Mouse (Mus musculus): ENCODE data around the gene Ric8b.

Gene Ric8b

DNA sequence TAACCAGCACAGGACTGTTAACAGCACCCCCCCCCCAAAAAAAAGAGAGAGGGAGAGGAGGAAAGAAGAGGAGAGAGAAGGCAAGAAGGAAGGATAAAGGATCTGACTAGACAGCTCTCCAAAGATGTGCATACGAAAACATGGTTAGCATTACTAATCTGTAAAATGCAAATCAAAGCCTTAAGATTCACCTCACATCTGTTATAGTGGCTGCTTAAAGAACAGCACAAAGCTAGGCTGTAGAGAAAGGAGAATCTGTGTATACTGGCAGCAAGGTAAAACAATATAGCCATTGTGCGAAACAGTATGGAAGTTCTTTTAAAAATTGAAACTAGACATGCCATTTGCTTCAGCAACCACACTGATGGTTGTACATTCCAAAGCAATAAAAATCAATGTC, 49.1 kb downstream of the Ric8b start:
- DNase-seq: no peak

DNA sequence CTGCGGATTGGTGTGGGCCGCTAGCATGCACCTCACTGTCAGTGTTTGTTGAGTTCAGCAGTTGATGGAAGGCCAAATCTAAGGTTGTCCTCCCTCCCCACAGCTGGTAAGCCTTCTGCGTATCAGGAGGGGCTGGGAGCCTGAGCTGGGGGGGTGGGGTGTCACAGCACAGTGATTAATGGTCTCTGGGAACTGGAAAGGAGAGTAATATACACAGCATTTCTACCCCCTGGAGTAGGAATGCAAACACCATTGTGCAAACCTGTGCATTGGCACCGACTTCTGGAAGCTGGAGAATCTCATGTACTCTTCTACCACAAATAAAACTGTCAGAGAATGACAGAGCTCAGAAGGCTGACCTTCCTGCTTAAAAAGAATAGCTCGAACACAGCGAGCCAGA, 50.2 kb downstream of the Ric8b start:
- no peak for DNase-seq

DNA sequence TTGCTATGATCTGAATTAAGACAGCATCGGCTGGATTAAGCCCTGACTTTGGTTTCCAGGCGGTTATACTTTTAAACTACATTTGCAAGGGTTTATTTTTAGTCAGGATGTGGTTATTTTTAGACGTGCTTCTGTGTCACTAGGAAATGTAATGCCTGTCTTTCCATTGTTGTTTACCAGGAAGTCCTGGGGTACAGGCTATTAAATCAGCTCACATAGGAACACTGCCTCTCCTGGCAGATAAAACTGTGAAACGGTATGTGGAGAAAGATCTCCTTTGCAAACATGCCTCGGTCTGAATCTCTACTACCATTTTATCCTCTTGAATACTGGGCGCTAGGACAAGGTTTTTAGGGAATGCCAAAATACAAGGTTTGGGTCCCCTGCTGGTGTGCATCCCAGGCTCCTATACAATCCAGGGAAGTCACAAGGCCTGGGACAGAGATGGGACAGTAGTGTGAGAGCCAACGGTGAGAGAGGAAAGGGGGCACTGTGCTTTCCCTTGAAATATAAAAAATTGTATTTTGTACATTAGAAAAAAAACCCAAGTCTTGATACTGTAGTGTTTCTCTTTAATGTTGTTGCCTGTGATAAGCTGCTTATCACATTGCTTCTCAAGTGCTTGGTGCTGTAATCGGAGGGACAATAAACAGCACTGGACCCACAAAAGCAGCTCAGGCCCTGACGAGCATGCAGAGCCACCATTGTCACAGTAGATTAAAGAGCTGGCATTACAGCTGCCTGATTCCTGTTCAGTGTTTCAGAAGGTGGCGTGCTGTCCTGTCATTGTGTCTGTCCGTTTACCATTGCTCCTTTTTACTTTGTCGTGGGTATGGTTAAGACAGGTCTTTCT, 51.7 kb downstream of the Ric8b start:
- peak in 1 of 2 experiments; percentile 25 for DNase-seq

DNA sequence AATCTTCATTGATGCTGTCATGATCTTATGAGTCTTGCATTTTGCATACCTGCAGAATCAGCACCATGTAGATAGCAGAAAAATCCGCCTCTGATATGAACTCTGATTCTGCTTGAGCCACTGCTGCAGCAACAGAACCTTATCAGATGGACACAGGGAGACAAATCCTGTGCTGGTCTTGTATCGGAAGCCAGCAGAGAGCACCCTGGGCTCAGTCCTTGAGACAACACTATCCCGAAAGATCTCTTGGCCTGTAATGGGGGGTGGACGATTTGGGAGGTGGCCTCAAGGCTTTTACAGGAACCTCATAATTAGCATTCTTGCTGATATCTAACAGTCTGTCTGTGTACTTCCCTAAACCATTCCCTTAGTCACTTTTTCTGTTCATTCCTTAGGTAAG, 57.8 kb downstream of the Ric8b start:
- DNase-seq: no peak

DNA sequence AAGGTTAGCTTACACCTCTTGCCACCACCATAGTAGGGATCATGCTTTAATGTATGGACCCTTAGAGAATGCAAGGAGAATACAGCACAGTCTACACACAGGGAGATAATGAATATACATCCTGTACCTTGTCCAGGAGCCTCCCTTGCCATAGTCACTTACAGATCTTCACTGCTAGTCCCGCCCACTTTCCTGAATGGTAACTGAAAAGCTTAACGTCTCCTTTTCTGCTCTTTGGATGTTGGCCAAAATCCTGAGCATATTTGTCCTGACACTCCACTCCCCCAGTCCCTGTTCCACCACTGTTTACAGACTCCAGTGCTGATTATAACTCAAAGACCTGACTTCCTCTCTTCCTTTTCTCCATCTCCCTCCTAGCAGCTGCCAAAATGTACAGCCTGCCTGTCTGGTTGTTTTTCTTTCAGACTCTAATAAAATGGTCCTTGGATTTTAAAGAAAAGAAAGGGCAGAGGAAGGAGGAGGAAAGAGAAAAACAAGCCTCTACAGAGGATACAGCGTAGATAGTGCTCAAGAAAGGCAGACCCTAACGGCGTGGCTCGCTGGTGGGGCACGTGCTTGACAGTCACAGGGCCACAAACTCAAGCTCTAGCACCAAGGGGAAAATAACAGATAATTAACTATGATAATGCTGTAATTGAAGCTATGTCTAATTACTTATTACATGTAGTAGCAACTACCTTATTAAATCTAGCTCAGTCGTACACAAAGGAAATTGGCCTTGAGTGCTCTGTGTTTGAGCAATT, 59.4 kb downstream of the Ric8b start:
- DNase-seq: no peak

DNA sequence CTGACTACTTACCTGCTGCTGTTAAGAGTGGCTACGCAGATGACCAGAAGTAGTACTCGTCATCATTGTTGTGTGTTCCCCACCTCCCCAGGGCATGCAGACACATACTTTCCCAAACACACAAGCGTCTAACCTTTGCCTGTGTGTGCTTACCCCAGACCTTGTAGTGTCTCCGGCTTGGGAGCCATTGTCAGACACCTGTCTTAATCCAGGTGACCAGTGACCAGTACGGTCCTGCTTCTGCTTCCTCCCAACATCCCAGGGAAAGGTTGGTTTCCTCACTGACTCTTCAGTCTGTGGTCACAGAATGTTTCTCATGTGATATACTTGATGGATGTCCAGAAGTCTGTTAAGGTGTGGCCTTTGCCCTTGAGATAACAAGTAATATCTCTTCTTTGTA, 62.9 kb downstream of the Ric8b start:
- DNase-seq: no peak

DNA sequence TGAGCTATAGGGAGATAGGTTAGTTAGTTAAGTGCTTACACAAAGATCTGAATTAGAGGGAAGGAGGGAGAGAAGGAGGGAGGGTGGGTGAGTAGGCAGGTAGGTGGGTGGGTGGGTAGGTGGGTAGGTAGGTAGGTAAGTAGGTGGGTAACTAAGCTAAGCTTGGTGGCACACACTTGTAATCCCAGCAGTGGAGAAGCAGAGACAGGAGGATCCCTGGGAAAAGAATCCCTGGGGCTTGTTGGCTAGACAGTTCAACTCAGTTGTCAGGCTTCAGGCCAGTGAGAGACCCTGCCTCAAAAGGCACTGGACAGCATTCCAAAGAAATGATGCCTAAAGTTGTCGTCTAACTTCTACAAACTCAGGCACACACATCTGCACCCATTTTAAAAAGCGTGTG, 64.0 kb downstream of the Ric8b start:
- no peak for DNase-seq

DNA sequence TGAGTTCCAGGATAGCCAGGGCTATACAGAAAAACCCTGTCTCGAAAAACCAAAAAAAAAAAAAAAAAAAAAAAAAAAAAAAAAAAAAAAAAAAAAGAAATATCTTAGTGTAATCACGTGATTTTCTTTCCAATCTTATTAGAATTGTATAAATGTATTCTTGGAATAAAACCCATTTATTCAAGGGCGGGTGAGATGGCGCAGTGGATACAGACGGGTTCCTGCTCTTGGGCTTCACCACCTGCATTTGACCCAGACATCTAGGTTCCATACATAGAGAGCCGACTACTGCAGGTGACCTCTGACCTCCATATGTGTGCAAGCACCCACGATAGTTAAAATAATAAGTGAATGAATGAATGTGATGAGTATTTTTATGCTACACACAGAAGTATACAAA, 65.3 kb downstream of the Ric8b start:
- no peak for DNase-seq

DNA sequence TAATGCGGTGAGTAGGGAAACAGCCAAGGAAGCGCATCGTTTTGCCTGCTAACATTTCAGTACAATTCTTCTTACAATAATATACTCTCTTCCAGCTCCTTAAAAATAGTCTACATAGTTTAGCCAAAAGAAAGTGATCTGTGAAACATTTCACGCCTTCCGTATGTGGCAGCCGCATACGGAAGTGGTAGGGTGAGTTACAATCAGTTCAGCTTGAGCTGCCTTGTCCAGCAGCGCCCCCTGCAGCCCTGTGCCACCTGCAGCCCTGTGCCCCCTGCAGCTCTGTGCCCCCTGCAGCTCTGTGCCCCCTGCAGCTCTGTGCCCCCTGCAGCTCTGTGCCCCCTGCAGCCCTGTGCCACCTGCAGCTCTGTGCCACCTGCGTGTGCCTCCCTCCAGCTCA, 68.5 kb downstream of the Ric8b start:
- DNase-seq: peak; percentile 36 to 54

DNA sequence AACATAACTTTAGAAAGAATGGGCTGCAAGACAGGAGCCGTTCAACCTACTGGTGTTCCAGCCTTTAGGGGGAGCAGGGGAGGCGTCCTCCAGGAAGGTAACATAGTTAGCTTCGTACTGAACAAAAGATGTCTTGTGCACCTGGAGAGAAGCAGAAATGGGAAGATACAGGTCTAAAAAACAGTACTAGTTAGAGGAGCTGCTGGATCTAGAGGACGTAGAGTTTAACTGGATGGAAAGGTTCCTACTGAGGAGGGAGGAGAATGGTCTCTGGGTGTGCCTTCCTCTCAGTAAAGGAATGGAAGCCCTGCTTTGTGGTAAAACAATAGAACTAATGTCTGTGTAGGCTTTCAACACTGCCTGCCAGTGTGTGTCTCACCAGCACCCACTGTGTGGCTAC, 70.2 kb downstream of the Ric8b start:
- no peak for DNase-seq

DNA sequence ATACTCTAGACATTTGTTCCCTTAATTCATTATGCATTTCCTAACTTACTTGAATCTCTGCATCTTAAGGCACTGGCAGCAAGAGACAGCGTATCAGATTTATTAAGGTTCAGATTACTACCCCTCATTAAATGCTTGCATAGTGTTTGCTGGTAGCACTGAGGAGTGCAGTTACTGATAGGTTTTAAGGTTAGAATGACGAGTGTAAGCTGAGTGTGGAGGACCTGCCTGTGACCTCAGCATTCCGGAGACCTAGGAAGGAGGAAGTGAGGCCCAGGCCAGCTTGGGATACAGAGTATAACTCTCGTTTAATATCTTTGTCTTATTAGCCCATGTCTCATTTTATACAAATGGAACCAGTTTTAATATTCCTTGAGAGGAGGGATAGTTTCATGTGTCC, 71.2 kb downstream of the Ric8b start:
- DNase-seq: no peak

DNA sequence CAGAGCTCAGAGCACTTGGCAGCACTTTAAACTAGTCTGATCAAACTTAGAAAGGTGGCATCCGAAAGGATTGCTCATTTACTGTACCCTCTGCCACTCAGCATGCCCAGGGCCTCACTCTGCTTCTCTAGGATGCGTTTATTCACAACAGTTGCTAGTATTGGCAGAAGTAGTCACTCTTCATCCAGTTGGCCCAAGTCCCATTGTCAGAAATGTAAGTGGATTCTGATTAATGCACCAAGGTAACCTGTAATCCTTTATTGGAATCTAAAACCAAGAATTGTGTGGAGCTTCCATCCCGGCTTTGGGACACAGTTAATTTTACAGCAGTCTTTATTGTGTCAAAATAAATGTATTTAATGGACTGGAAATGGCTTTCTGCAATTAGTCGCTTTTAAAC, 76.9 kb downstream of the Ric8b start:
- DNase-seq: peak; percentile 31 to 51

DNA sequence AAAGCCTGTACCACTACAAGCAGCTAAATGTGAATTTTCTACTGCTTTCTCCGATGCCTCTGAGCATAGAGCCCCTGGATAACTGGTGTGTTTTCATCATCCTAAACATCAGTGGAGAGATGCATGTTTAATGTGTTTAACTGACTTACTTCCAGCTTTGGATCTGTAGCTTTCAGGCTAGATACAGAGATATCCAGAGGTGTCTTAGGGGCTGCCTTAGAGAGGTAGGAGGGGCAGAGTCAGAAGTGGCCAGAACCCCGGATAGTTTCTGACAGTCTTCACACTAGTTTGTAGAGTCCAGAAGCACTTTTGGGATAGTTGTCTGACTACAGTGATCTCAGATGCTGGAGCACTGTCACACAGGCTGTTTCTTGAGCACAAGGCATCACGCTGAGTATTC, 77.6 kb downstream of the Ric8b start:
- DNase-seq: no peak

DNA sequence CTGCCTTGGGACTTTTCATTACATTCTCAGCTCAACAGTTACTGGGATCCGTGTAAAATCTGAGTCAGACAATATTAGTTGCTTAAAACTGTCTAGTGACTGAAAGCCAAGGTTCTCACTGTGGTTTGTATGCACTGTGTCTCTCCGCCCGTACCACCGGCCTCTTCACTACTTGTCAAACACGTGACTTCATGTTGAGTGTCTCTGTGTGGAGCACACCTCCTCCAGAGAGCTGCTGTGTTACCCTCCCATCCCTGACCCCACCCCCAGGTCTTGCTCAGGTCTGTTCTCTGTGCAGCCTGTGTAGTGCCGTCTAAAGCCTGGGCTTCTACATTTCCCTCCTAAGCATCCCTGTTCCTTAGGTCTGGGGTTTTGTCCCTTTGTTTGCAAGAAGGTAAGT, 79.0 kb downstream of the Ric8b start:
- DNase-seq: no peak

DNA sequence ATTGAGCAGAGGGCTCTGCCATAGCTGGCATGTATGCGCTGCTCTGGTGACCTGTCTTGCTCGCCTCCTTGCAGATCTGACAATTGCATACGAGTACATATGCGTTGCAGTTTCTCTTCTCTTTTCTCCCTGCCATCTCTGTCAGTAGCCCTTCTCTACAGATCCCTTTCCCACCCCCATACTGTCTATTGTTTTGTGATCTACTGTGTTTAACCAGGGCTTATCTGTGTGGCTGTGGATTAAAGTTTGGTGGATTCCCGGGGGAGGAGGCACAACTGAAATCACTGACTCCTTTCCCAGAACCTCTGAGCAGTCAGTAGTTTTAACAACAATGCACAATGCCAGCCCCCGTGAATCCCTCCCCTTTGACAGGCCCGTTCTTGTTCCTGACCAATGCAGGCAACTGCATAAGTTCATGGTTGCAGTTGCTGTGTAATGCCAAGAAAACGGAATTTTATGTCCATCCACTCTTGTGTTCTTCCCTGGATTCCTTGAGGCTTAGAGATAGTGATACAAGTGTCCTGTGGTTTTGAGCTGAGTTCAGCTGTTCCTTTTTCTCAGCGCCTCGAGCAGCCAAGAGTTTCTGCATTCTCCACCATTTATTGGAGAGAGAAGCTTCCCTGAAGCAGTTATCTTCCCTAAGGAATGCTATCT, 80.3 kb downstream of the Ric8b start:
- no peak for DNase-seq

DNA sequence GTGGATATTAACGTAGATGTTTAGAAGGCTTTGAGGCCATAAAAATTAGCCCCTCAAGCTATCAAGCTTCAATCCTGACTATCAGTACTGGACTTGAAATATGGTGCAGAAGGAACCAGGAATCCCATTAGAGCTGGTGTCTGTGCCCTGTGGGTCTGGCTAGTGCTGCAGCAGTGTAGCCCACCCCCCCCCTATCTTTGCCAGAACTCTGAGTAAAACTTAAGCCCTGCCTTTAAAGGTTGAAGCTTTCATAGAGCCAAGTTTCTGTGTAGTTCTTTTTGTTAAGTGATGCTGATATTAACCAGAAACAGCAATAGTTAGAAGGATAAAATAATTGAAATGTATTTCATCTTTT, 80.8 kb downstream of the Ric8b start:
- no peak for DNase-seq

DNA sequence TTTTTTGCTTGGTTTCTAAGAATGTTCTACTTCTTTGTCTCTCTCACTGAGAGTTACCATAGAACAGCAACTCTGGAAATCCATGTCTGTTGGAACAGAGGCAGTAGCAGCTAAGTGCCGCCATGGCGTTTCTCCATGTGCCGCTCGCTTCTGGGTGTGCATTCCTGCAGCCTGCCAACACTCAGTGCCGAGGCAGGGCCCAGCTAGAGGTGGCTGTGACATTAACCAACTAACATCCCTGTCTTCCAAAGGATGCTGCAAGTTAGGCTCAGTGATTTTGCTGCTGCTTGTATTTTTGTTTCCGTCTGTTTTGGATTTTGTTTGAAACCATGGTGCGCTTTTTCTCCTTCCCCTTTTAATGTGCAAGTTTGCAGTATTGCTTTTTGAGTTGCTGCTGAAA, 84.5 kb downstream of the Ric8b start:
- DNase-seq: peak; percentile 27 to 48

DNA sequence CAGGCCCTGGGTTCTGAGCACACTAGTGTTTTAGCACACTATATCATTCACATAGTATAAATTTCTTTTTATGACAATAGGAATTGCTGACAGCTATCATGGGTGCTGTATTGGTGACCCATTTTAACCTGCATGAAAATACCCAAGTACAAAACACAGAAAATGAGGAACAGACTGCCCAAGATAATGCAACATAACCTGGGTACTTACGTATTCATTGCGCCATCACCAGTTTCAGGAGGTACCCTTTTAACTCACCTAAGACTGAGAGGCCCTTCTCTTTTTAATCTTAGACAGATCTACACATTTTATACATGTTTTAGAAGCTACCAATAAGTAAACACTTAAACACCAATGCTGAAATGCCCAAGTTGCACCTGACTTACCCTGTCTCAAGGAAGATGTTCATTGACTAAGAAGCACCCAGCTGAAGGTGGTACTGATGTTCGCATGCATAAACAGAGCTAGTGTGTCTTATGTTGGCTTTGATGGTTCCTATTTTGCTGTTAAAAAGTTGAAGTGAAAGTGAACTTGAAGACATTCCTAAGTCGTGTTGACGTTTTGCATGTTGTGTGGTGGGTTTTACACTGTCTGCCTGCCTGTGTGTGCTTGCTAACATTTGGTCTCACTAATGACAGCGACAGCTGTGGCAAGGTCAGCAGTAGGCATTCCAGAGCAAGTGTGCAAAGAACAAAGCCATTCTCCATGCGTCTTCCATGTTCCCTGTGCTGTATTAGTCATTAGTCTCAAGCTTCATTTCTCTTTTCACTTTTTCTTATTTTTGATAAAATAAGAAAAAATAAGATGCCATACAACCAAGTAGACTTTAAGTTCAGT, 86.0 kb downstream of the Ric8b start:
- no peak for DNase-seq

DNA sequence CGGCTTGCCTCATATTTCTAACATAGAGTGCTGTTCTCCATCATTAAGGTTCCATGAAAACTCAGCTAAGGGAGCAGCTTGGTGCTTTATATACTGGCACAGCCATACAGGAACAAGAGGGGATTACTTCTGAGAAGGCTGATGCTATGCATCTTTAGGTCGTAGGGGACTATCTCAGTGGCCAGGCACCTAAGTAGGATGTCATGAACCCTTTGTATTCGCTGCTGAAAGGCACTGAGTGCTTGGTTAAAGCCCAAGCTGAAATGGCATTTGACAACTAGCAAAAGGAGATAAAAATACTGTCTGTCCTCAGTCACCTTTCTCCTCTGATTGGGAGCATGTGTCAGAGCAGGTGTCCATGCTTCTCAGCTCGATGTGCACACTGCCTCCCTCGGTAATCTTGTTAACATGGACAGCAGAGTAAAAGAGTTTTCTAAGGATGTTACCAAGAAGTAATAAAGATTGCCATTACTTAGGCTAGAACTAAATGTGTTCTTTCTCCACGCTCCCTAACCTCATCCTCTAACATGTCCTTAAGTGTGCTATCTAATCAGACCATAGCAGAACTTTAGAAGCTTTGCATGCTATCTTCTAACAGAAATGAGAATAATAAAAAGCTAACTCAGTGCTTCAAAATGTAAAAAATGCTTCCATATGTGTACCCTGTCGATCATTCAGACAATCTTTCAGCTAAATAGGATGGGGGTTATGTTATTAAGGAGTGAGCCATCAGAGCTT, 89.3 kb downstream of the Ric8b start:
- DNase-seq: no peak

DNA sequence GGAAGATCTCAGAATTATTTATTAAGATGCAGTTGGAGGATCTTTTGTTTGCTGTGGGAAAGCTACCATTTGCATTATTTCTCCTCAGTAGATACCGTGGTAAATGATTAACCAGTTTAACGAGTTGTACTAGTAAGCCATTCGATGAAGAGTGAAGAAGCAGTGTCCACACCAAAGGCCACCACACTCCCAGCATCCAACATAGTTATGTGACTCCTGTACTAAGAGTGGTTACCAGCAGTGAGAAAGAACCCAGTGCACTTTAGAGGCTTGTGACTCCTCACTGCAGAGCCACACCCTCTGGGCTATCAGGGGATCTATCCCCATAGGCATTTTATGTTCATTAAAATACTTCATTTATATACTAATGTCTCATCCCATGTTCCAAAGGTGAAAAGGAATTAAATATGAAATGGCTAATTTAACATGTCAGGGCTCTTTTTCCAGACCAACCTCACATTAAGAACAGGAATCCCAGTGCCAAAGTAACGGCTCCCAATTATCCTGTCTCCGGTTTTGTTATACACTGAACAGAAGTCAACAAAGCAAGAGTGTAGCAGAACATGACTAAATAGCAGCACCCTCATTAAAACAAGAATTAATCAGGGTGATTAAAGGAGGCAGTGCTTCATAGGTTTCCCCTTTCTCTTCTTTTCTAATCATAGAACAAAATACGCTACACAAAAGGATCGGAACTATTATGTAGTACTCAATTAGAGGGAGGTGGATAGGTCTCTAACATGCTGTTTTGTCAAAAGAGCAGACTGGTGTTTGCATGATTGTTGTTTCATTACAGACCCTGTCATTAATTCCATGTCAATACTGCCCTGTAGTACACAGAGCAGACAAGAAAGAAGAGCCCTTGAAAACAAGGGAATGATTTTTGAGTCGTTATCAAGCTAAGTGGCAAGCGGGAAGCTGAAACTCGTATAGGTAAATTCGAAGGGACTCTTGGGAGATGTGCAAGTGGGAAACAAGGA, 90.7 kb downstream of the Ric8b start:
- DNase-seq: no peak

DNA sequence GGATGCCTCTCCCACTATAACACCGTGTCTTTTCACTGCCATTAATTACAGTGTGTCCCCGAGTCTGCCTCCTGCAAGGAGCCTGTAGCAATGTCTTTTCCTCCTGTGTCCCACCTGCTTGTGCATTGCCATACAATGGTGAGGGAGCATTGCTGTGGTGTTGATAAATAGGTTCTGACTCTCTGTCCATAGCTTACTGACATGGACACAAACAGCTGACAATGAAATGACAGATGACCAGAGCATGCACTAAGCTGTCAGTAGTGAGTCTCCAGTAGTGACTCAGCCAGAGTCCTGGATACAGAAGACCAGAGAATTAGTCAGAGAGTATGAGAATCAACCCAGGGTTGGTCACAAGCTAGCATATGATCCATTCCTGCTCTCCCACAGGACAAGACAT, 93.7 kb downstream of the Ric8b start:
- no peak for DNase-seq
